Mouse (Mus musculus): ENCODE data around the gene Gm6358. TPM values are rescaled to one million over a fixed set of nuclear protein-coding genes. Genes with fewer than 3 reads are reported as not detected.
"Not testable (repeated sequence)": the region's sequence is repeated elsewhere in the genome, so short reads cannot be mapped to it uniquely, and the experiment has no call there.

The Gm6358 gene
- not detected in 2 replicates for polyA plus RNA-seq (2012; rRNA removed)

DNA sequence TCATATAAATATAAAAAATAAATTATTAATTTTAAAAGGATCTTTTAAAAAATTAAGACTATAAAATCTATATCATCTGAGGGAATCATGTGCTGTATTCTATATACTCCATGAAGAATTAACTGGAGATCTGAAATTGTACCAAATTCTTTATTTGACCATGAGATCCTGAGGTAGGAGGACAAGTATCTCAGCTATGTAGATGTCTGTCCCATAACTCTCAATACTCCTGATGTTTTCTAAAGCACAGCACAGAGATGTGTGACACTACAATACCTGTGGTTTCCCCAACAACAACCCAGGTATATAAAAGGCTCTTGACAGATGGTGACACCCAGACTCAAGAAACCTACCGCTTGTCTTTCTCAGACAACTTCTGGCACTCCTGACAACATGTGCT lies at the start of gene Gm6358:
Gene Gm6358 (plus strand): TSS at position 301 of the 400 bp plus-strand sequence.
- no peak for DNase-seq (ENCODE audit: low spot score)

DNA sequence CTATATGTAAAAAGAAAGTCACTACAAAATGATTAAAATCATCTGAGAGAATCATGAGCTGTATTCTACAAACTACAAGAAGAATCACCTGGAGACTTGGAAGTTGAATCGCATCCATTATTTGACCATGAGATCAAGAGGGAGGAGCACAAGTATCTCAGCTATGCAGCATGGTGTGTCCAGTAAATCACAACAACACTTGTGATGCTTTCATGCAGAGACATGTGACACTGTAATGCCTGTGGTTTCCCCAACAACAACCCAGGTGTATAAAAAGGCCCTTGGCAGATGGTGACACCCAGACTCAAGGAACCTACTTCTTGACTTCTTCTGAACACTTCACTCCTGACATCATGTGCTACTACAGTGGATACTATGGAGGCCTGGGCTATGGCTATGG lies 10.1 kb downstream of the Gm6358 start, which contains the start of gene Gm10061:
Gene Gm10061 (plus strand): TSS at position 301 of the 400 bp plus-strand sequence.
- no peak for DNase-seq (ENCODE audit: low spot score)

DNA sequence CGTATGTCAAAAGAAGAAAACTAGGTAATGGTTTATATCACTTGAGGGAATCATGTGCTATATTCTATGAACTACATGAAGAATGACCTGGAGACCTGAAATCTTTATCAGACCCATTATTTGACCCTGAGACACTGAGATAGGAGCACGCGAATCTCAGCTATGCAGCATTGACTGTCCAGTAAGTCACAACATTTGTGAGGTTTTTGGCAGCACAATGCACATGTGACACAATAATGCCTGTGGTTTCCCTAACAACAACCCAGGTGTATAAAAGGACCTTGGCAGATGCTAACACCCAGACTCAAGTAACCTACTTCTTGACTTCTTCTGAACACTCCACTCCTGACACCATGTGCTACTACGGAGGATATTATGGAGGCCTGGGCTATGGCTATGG lies 17.0 kb downstream of the Gm6358 start, which contains the start of gene Gm9789:
Gene Gm9789 (plus strand): TSS at position 301 of the 400 bp plus-strand sequence.
- no peak for DNase-seq (ENCODE audit: low spot score)

DNA sequence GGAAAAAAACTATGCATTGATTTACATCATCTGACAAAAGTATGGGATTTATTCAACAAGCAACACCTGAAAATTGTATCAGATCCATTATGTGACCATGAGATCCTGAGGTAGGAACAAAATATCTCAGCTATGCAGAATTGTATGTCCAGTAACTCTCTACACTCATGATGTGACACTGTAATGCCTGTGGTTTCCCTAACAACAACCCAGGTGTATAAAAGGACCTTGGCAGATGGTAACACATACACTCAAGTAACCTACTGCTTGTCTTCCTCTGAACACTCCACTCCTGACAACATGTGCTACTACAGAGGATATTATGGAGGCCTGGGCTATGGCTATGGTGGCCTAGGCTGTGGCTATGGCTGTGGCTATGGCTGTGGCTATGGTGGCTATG lies 28.5 kb downstream of the Gm6358 start, which contains the start of gene Gm7735:
Gene Gm7735 (plus strand): TSS at position 301 of the 400 bp plus-strand sequence.
- not testable (repeated sequence) for DNase-seq (ENCODE audit: low spot score)

DNA sequence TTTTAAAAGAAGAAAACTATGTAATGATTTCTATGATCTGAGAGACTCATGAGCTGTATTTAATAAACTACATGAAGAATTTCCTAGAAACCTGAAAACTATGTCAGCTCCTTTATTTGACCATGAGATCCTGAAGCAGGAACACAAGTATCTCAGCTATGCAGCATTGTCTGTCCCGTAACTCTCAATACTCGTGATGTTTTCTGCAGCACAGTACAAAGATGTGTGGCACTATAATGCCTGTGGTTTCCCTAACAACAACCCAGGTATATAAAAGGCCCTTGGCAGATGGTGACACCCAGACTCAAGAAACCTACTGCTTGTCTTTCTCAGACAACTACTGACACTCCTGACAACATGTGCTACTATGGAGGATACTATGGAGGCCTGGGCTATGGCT lies 33.8 kb downstream of the Gm6358 start, which contains the start of gene 1110057P08Rik:
Gene 1110057P08Rik (plus strand): TSS at position 301 of the 400 bp plus-strand sequence.
- DNase-seq (ENCODE audit: low spot score): no peak

DNA sequence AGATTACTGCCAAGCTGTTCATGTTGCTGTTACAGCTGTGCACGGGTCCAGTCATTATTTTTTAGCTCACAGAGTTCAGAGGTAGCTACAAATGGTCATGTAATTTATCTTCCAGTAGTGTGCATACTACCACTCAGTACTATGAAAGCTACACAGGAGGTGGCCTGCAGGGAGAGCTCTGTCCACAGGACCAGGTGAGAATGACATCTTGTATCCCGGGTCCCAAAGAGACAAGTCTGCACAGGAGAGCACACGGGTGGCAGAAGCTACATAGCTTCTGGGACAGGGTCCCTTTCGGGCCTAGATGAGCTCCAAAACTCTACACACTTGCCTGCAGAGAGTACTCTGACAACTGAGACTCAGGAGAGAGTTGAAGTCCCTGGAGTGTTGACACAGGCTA lies 48.0 kb downstream of the Gm6358 start:
- DNase-seq (ENCODE audit: low spot score): no peak

Other genes with a start within 250 kb of the Gm6358 start
- not detected in 2 replicates for gene Krtap19-5, start 244.4 kb upstream of the Gm6358 start, polyA plus RNA-seq (2012; rRNA removed)
- gene Krtap19-9b, start 208.6 kb upstream of the Gm6358 start, polyA plus RNA-seq (2012; rRNA removed): not detected in 2 replicates
- not detected in 2 replicates for gene Krtap16-3, start 178.0 kb upstream of the Gm6358 start, polyA plus RNA-seq (2012; rRNA removed)
- gene Krtap22-2, start 130.1 kb upstream of the Gm6358 start, polyA plus RNA-seq (2012; rRNA removed): not detected in 2 replicates
- gene Gm10229, start 125.6 kb upstream of the Gm6358 start, polyA plus RNA-seq (2012; rRNA removed): not detected in 2 replicates
- gene Krtap6-1, start 109.2 kb upstream of the Gm6358 start, polyA plus RNA-seq (2012; rRNA removed): not detected in 2 replicates
- gene Gm10228, start 99.4 kb upstream of the Gm6358 start, polyA plus RNA-seq (2012; rRNA removed): not detected in 2 replicates
- not detected in 2 replicates for gene Krtap6-5, start 93.0 kb upstream of the Gm6358 start, polyA plus RNA-seq (2012; rRNA removed)
- not detected in 2 replicates for gene 1110025L11Rik, start 76.8 kb upstream of the Gm6358 start, polyA plus RNA-seq (2012; rRNA removed)
- gene Krtap6-3, start 56.8 kb upstream of the Gm6358 start, polyA plus RNA-seq (2012; rRNA removed): not detected in 2 replicates
- gene Gm10061, start 10.2 kb downstream of the Gm6358 start, polyA plus RNA-seq (2012; rRNA removed): not detected in 2 replicates
- gene Gm9789, start 17.1 kb downstream of the Gm6358 start, polyA plus RNA-seq (2012; rRNA removed): not detected in 2 replicates
- gene Gm7735, start 28.6 kb downstream of the Gm6358 start, polyA plus RNA-seq (2012; rRNA removed): not detected in 2 replicates
- not detected in 2 replicates for gene 1110057P08Rik, start 33.9 kb downstream of the Gm6358 start, polyA plus RNA-seq (2012; rRNA removed)
- gene Krtap20-2, start 65.0 kb downstream of the Gm6358 start, polyA plus RNA-seq (2012; rRNA removed): not detected in 2 replicates

All from urinary bladder, adult 2 months (tissue).